Mouse (Mus musculus): ENCODE data around the gene a.
A peak's percentile ranks its signal among the peaks of the same experiment; 100 is the strongest.

a gene

GRCm38 (mm10) chr2:154782856-154783650 lies 8.1 kb upstream of the a start:
- no peak for DNase-seq (ENCODE audit: low read depth, low spot score)

- no peak for DNase-seq (ENCODE audit: low read depth, low spot score)
Measured at GRCm38 (mm10) chr2:154785284-154785683, 5.9 kb upstream of the a start.

GRCm38 (mm10) chr2:154786187-154786586 lies 5.0 kb upstream of the a start:
- DNase-seq (ENCODE audit: low read depth, low spot score): no peak

- no peak for DNase-seq (ENCODE audit: low read depth, low spot score)
Measured at GRCm38 (mm10) chr2:154786776-154787175, 4.4 kb upstream of the a start.

GRCm38 (mm10) chr2:154789381-154789780 lies 1.8 kb upstream of the a start:
- DNase-seq (ENCODE audit: low read depth, low spot score): no peak

- no peak for DNase-seq (ENCODE audit: low read depth, low spot score)
Measured at GRCm38 (mm10) chr2:154789977-154790655, 1.1 kb upstream of the a start.

- peak; percentile 47 for DNase-seq (ENCODE audit: low read depth, low spot score)
Measured at GRCm38 (mm10) chr2:154791661-154792642, 750 bp downstream of the a start.

GRCm38 (mm10) chr2:154803372-154803771 lies 12.2 kb downstream of the a start:
- no peak for DNase-seq (ENCODE audit: low read depth, low spot score)

GRCm38 (mm10) chr2:154803845-154804244 lies 12.6 kb downstream of the a start:
- DNase-seq (ENCODE audit: low read depth, low spot score): no peak

GRCm38 (mm10) chr2:154807689-154808088 lies 16.5 kb downstream of the a start:
- DNase-seq (ENCODE audit: low read depth, low spot score): no peak

- peak; percentile 32 for DNase-seq (ENCODE audit: low read depth, low spot score)
Measured at GRCm38 (mm10) chr2:154809107-154809762, 18.0 kb downstream of the a start.

GRCm38 (mm10) chr2:154810821-154811220 lies 19.6 kb downstream of the a start:
- no peak for DNase-seq (ENCODE audit: low read depth, low spot score)

GRCm38 (mm10) chr2:154813426-154813825 lies 22.2 kb downstream of the a start:
- no peak for DNase-seq (ENCODE audit: low read depth, low spot score)

- no peak for DNase-seq (ENCODE audit: low read depth, low spot score)
Measured at GRCm38 (mm10) chr2:154817089-154817488, 25.9 kb downstream of the a start.

- DNase-seq (ENCODE audit: low read depth, low spot score): no peak
Measured at GRCm38 (mm10) chr2:154817788-154818187, 26.6 kb downstream of the a start.

- DNase-seq (ENCODE audit: low read depth, low spot score): no peak
Measured at GRCm38 (mm10) chr2:154818599-154818998, 27.4 kb downstream of the a start.

GRCm38 (mm10) chr2:154820346-154820745 lies 29.1 kb downstream of the a start:
- no peak for DNase-seq (ENCODE audit: low read depth, low spot score)

- DNase-seq (ENCODE audit: low read depth, low spot score): no peak
Measured at GRCm38 (mm10) chr2:154826054-154826538, 34.9 kb downstream of the a start.

GRCm38 (mm10) chr2:154827521-154827920 lies 36.3 kb downstream of the a start:
- DNase-seq (ENCODE audit: low read depth, low spot score): no peak

GRCm38 (mm10) chr2:154832471-154832870 lies 41.3 kb downstream of the a start:
- no peak for DNase-seq (ENCODE audit: low read depth, low spot score)
